Mouse (Mus musculus): ENCODE measurements at regions not wholly inside any gene's neighbourhood (a gene's known extent, or its start where the extent isn't known, plus 50 kb on each side); places are given as distances from the start of the nearest gene placed in this dataset.

DNA sequence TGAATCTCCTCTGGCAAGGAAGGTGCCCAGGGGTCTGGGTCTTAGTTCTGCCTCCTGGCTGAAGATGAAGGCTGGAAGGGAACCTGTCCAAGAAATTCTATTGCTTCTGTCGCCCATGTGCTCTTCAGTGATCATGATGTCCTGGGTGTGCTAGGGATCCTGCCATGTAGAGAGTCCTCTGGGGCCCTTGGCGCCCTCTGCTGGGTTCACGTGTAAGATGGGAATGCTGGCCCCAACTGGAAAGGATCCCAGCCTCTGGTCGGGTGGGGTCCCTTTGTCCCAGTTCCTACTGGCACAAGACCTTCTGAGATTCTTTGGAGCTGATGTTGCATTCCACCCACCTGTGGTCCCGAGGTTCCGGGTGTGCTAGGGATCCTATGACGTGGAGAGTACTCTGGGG, 397.7 kb downstream of the Fscb start:
- TF ChIP-seq CTCF (conservative IDR thresholded peaks at IDR 0.05; ENCODE audit: insufficient read depth, insufficient read length, low read depth, low read length) (no peak), POLR2A (IDR thresholded peaks at IDR 0.05; ENCODE audit: low read depth, low read length) (no peak)
